Mouse (Mus musculus) hindbrain, embryonic 13.5 days (tissue): ENCODE measurements at regions not wholly inside any gene's neighbourhood (a gene's known extent, or its start where the extent isn't known, plus 50 kb on each side); places are given as distances from the start of the nearest gene placed in this dataset.

Experiments used
- ATAC-seq: fragments of 200-750 bp; cut with Nextera tagmentation; 2 replicates; pipeline ENCODE4 v1.8.0; 2017; ENCODE audit warnings: moderate TSS enrichment; ENCODE audit not compliant: low FRiP score
- H3K27ac ChIP-seq: fragments of 300-500 bp; sonication (generic); 2 replicates; pipeline ENCODE4 v1.5.1; 2015; ENCODE audit warnings: inconsistent platforms, mild to moderate bottlenecking, moderate library complexity
- H3K27me3 ChIP-seq: fragments of 300-500 bp; sonication (generic); 2 replicates; pipeline ENCODE4 v1.6.1; 2015; ENCODE audit warnings: mild to moderate bottlenecking, inconsistent platforms
- H3K36me3 ChIP-seq: fragments of 300-500 bp; sonication (generic); 2 replicates; pipeline ENCODE4 v1.6.1; 2015; ENCODE audit warnings: mild to moderate bottlenecking, inconsistent platforms
- H3K4me1 ChIP-seq: fragments of 300-500 bp; sonication (generic); replicated peaks from 2 replicates; pipeline ENCODE4 v1.6.1; 2015; ENCODE audit warnings: inconsistent platforms
- H3K4me2 ChIP-seq: fragments of 300-500 bp; sonication (generic); 2 replicates; pipeline ENCODE4 v1.6.1; 2015; ENCODE audit warnings: inconsistent platforms, mild to moderate bottlenecking, moderate library complexity
- H3K4me3 ChIP-seq: fragments of 300-500 bp; sonication (generic); 2 replicates; pipeline ENCODE4 v1.5.1; 2015; ENCODE audit warnings: mild to moderate bottlenecking, inconsistent platforms
- H3K9ac ChIP-seq: fragments of 300-500 bp; sonication (generic); 2 replicates; pipeline ENCODE4 v1.6.1; 2015; ENCODE audit warnings: mild to moderate bottlenecking, inconsistent platforms
- H3K9me3 ChIP-seq: fragments of 300-500 bp; sonication (generic); 2 replicates; pipeline ENCODE4 v1.6.1; 2016; ENCODE audit warnings: inconsistent platforms
- WGBS: fragments of 180-500 bp; shearing (Covaris S2); methylation state at CpG from one replicate; pipeline ENCODE4 v1.1.7; 2015; 5-methylcytosine and 5-hydroxymethylcytosine counted together

GRCm38 (mm10) chr3:28183061-28183762, 79.8 kb upstream of the Tnik start:
- no peak for ATAC-seq
- Histone ChIP-seq H3K27me3 (0 out of 2 replicates have a peak, but pooled peaks cover 3% of the 10 kb centered on the region), H3K9me3 (no peaks in the 10 kb centered on the region), H3K27ac (no peak overlapping the region), H3K4me3 (no peak overlapping the region), H3K36me3 (no peaks in the 10 kb centered on the region), H3K4me2 (no peak overlapping the region), H3K9ac (no peak overlapping the region), H3K4me1 (peaks cover 15% of the 10 kb centered on the region; the same call in 1 of the 2 replicates)
- 87% methylated on average over 5 of the region's 5 CpGs for WGBS

- 0 out of 2 replicates have a peak overlapping the region, but pooled peaks have one; percentile 23 for H3K27ac ChIP-seq
- ATAC-seq = no peak
Measured at GRCm38 (mm10) chr3:28185518-28185917, 77.5 kb upstream of the Tnik start.

GRCm38 (mm10) chr3:28185918-28186317, 77.1 kb upstream of the Tnik start:
- Histone ChIP-seq H3K4me1 (peaks cover 15% of the 10 kb centered on the region; the same call in 1 of the 2 replicates), H3K4me2 (no peak overlapping the region), H3K9ac (no peak overlapping the region), H3K4me3 (no peak overlapping the region), H3K27ac (0 out of 2 replicates have a peak overlapping the region, but pooled peaks have one; percentile 23), H3K9me3 (no peaks in the 10 kb centered on the region), H3K27me3 (0 out of 2 replicates have a peak, but pooled peaks cover 3% of the 10 kb centered on the region), H3K36me3 (no peaks in the 10 kb centered on the region)
- no peak for ATAC-seq
- 36% methylated on average over 2 of the region's 2 CpGs for WGBS

More at GRCm38 (mm10) chr3:28185518-28185917, 77.5 kb upstream of the Tnik start:
- Histone ChIP-seq H3K27me3 (0 out of 2 replicates have a peak, but pooled peaks cover 3% of the 10 kb centered on the region), H3K4me3 (no peak overlapping the region), H3K9me3 (no peaks in the 10 kb centered on the region), H3K4me1 (peaks cover 15% of the 10 kb centered on the region; the same call in 1 of the 2 replicates), H3K36me3 (no peaks in the 10 kb centered on the region), H3K9ac (no peak overlapping the region), H3K4me2 (no peak overlapping the region)
- WGBS = 17% methylated on average over 1 of the region's 1 CpGs

GRCm38 (mm10) chr3:28189371-28189770, 73.6 kb upstream of the Tnik start:
- Histone ChIP-seq H3K27ac (no peak overlapping the region), H3K36me3 (no peaks in the 10 kb centered on the region), H3K4me1 (peaks cover 9% of the 10 kb centered on the region; the same call in 1 of the 2 replicates), H3K4me2 (no peak overlapping the region), H3K4me3 (no peak overlapping the region), H3K9me3 (no peaks in the 10 kb centered on the region), H3K9ac (no peak overlapping the region), H3K27me3 (no peaks in the 10 kb centered on the region)
- WGBS = 80% methylated on average over 2 of the region's 2 CpGs
- ATAC-seq = no peak

GRCm38 (mm10) chr3:28190243-28190642, 72.8 kb upstream of the Tnik start:
- no peak overlapping the region for H3K4me3 ChIP-seq
- H3K36me3 ChIP-seq = no peaks in the 10 kb centered on the region
- H3K4me1 ChIP-seq = peaks cover 6% of the 10 kb centered on the region; the same call in 1 of the 2 replicates
- no peak overlapping the region for H3K27ac ChIP-seq
- H3K9me3 ChIP-seq = no peaks in the 10 kb centered on the region
- ATAC-seq = no peak
- no peak overlapping the region for H3K4me2 ChIP-seq
- no peak overlapping the region for H3K9ac ChIP-seq
- WGBS = 84% methylated on average over 6 of the region's 6 CpGs
- H3K27me3 ChIP-seq = no peaks in the 10 kb centered on the region

GRCm38 (mm10) chr3:28194388-28194970, 68.5 kb upstream of the Tnik start:
- no peaks in the 10 kb centered on the region for H3K36me3 ChIP-seq
- no peak overlapping the region for H3K4me3 ChIP-seq
- no peaks in the 10 kb centered on the region for H3K9me3 ChIP-seq
- H3K4me2 ChIP-seq = no peak overlapping the region
- ATAC-seq = no peak
- no peaks in the 10 kb centered on the region for H3K4me1 ChIP-seq
- H3K27ac ChIP-seq = no peak overlapping the region
- H3K9ac ChIP-seq = no peak overlapping the region
- H3K27me3 ChIP-seq = no peaks in the 10 kb centered on the region
- 71% methylated on average over 4 of the region's 4 CpGs for WGBS

- WGBS = 93% methylated on average over 1 of the region's 1 CpGs
- no peaks in the 10 kb centered on the region for H3K9me3 ChIP-seq
- no peaks in the 10 kb centered on the region for H3K27me3 ChIP-seq
- no peak for ATAC-seq
- H3K36me3 ChIP-seq = no peaks in the 10 kb centered on the region
- no peak overlapping the region for H3K9ac ChIP-seq
- H3K4me3 ChIP-seq = no peak overlapping the region
- H3K4me1 ChIP-seq = no peaks in the 10 kb centered on the region
- H3K4me2 ChIP-seq = no peak overlapping the region
- no peak overlapping the region for H3K27ac ChIP-seq
Measured at GRCm38 (mm10) chr3:28196786-28197185, 66.2 kb upstream of the Tnik start.

GRCm38 (mm10) chr3:28209304-28209703, 53.7 kb upstream of the Tnik start:
- no peak for ATAC-seq
- no peak overlapping the region for H3K9ac ChIP-seq
- H3K27me3 ChIP-seq = no peaks in the 10 kb centered on the region
- no peaks in the 10 kb centered on the region for H3K9me3 ChIP-seq
- WGBS = 59% methylated on average over 2 of the region's 2 CpGs
- no peaks in the 10 kb centered on the region for H3K4me1 ChIP-seq
- H3K4me2 ChIP-seq = no peak overlapping the region
- no peak overlapping the region for H3K4me3 ChIP-seq
- H3K36me3 ChIP-seq = no peaks in the 10 kb centered on the region
- no peak overlapping the region for H3K27ac ChIP-seq

- ATAC-seq = no peak
- Histone ChIP-seq H3K4me2 (no peak overlapping the region), H3K27me3 (no peaks in the 10 kb centered on the region), H3K4me1 (no peaks in the 10 kb centered on the region), H3K36me3 (no peaks in the 10 kb centered on the region), H3K4me3 (no peak overlapping the region), H3K27ac (no peak overlapping the region), H3K9ac (no peak overlapping the region), H3K9me3 (no peaks in the 10 kb centered on the region)
- 77% methylated on average over 14 of the region's 14 CpGs for WGBS
Measured at GRCm38 (mm10) chr3:28210847-28211803, 51.9 kb upstream of the Tnik start.
